Mouse (Mus musculus): Measurements from ENCODE around the gene Clk2. TPM values are rescaled to one million over a fixed set of nuclear protein-coding genes. Genes with fewer than 3 reads are reported as not detected.

The Clk2 gene
- polyA plus RNA-seq, 1 experiment from 2014 or later = 14.2 TPM

- H3K9ac ChIP-seq = no peak overlapping the region
- no peaks in the 10 kb centered on the region for H3K36me3 ChIP-seq
- H3K4me1 ChIP-seq (replicated peaks) = peaks cover 8% of the 10 kb centered on the region
- 87% methylated on average over 2 of the region's 2 CpGs for WGBS
- H3K4me3 ChIP-seq = no peak overlapping the region
- H3K4me2 ChIP-seq = no peak overlapping the region
- H3K27ac ChIP-seq = no peak overlapping the region
- no peaks in the 10 kb centered on the region for H3K27me3 ChIP-seq
- ATAC-seq (replicated peaks; ENCODE audit: insufficient number of reproducible peaks, insufficient read depth, low FRiP score, low read depth) = no peak
- H3K9me3 ChIP-seq (replicated peaks) = no peaks in the 10 kb centered on the region
These were observed 29.3 kb downstream of the Clk2 start for GRCm38 (mm10) chr3:89193853-89194252.

- H3K4me2 ChIP-seq = peak overlapping the region; percentile 67
- no peaks in the 10 kb centered on the region for H3K9me3 ChIP-seq (replicated peaks)
- ATAC-seq (replicated peaks; ENCODE audit: insufficient number of reproducible peaks, insufficient read depth, low FRiP score, low read depth) = peak; percentile 98
- peak overlapping the region; percentile 67 for H3K9ac ChIP-seq
- no peaks in the 10 kb centered on the region for H3K27me3 ChIP-seq
- H3K27ac ChIP-seq = peak overlapping the region; percentile 78
- WGBS = 8% methylated on average over 33 of the region's 33 CpGs
- peaks cover 8% of the 10 kb centered on the region for H3K4me1 ChIP-seq (replicated peaks)
- no peaks in the 10 kb centered on the region for H3K36me3 ChIP-seq
- peak overlapping the region; percentile 53 for H3K4me3 ChIP-seq
These were observed 31.6 kb downstream of the Clk2 start for GRCm38 (mm10) chr3:89195979-89196877.

- WGBS = 73% methylated on average over 3 of the region's 3 CpGs
- peaks cover 3% of the 10 kb centered on the region; the same call in 1 of the 2 replicates for H3K36me3 ChIP-seq
- peaks cover 14% of the 10 kb centered on the region for H3K4me1 ChIP-seq (replicated peaks)
- no peak overlapping the region for H3K9ac ChIP-seq
- no peak overlapping the region for H3K4me2 ChIP-seq
- no peak for ATAC-seq (replicated peaks; ENCODE audit: insufficient number of reproducible peaks, insufficient read depth, low FRiP score, low read depth)
- no peak overlapping the region for H3K27ac ChIP-seq
- H3K4me3 ChIP-seq = no peak overlapping the region
- no peaks in the 10 kb centered on the region for H3K27me3 ChIP-seq
- no peaks in the 10 kb centered on the region for H3K9me3 ChIP-seq (replicated peaks)
These were observed 35.2 kb downstream of the Clk2 start for GRCm38 (mm10) chr3:89199839-89200238.

GRCm38 (mm10) chr3:89202253-89203141 is 37.9 kb downstream of the Clk2 start, which contains the start of gene Gba:
Gba (plus strand) TSS chr3:89202928.
- H3K27me3 ChIP-seq = no peaks in the 10 kb centered on the region
- peaks cover 27% of the 10 kb centered on the region; the same call in 1 of the 2 replicates for H3K36me3 ChIP-seq
- no peaks in the 10 kb centered on the region for H3K9me3 ChIP-seq (replicated peaks)
- peak within 1 kb of the TSS; percentile 5; the same call in 1 of the 2 replicates for H3K27ac ChIP-seq
- H3K4me2 ChIP-seq = peak within 1 kb of the TSS; percentile 70
- peak; percentile 73 for ATAC-seq (replicated peaks; ENCODE audit: insufficient number of reproducible peaks, insufficient read depth, low FRiP score, low read depth)
- peak within 1 kb of the TSS; percentile 52 for H3K4me3 ChIP-seq
- WGBS = 24% methylated on average over 13 of the region's 13 CpGs
- H3K4me1 ChIP-seq (replicated peaks) = peaks cover 5% of the 10 kb centered on the region
- peak within 1 kb of the TSS; percentile 52 for H3K9ac ChIP-seq

GRCm38 (mm10) chr3:89203142-89203514 is 38.5 kb downstream of the Clk2 start:
- Histone ChIP-seq H3K27me3 (no peaks in the 10 kb centered on the region), H3K4me2 (peak overlapping the region; percentile 70), H3K9me3 (replicated peaks) (no peaks in the 10 kb centered on the region), H3K36me3 (peaks cover 33% of the 10 kb centered on the region; the same call in 1 of the 2 replicates), H3K9ac (peak overlapping the region; percentile 52), H3K27ac (0 out of 2 replicates have a peak overlapping the region, but pooled peaks have one; percentile 5), H3K4me1 (replicated peaks) (peaks cover 5% of the 10 kb centered on the region), H3K4me3 (peak overlapping the region; percentile 52)
- 32% methylated on average over 5 of the region's 5 CpGs for WGBS
- 0 out of 2 replicates have a peak, but pooled peaks have one; percentile 30 for ATAC-seq (replicated peaks; ENCODE audit: insufficient number of reproducible peaks, insufficient read depth, low FRiP score, low read depth)

- Histone ChIP-seq H3K27ac (no peak overlapping the region), H3K4me1 (replicated peaks) (peaks cover 14% of the 10 kb centered on the region), H3K4me3 (no peak overlapping the region), H3K4me2 (no peak overlapping the region), H3K9ac (no peak overlapping the region), H3K27me3 (no peaks in the 10 kb centered on the region), H3K36me3 (peaks cover 59% of the 10 kb centered on the region), H3K9me3 (replicated peaks) (no peaks in the 10 kb centered on the region)
- ATAC-seq (replicated peaks; ENCODE audit: insufficient number of reproducible peaks, insufficient read depth, low FRiP score, low read depth) = no peak
- WGBS = 89% methylated on average over 7 of the region's 7 CpGs
These were observed 41.5 kb downstream of the Clk2 start for GRCm38 (mm10) chr3:89206079-89206478.

- no peaks in the 10 kb centered on the region for H3K27me3 ChIP-seq
- H3K4me1 ChIP-seq (replicated peaks) = peaks cover 14% of the 10 kb centered on the region
- no peak overlapping the region for H3K4me2 ChIP-seq
- ATAC-seq (replicated peaks; ENCODE audit: insufficient number of reproducible peaks, insufficient read depth, low FRiP score, low read depth) = no peak
- no peaks in the 10 kb centered on the region for H3K9me3 ChIP-seq (replicated peaks)
- no peak overlapping the region for H3K27ac ChIP-seq
- no peak overlapping the region for H3K4me3 ChIP-seq
- H3K36me3 ChIP-seq = peaks cover 59% of the 10 kb centered on the region
- no peak overlapping the region for H3K9ac ChIP-seq
- WGBS = 80% methylated on average over 2 of the region's 2 CpGs
These were observed 42.1 kb downstream of the Clk2 start for GRCm38 (mm10) chr3:89206695-89207094.

GRCm38 (mm10) chr3:89208075-89208657 is 43.6 kb downstream of the Clk2 start:
- peaks cover 23% of the 10 kb centered on the region for H3K4me1 ChIP-seq (replicated peaks)
- peaks cover 59% of the 10 kb centered on the region for H3K36me3 ChIP-seq
- ATAC-seq (replicated peaks; ENCODE audit: insufficient number of reproducible peaks, insufficient read depth, low FRiP score, low read depth) = no peak
- no peaks in the 10 kb centered on the region for H3K9me3 ChIP-seq (replicated peaks)
- 87% methylated on average over 13 of the region's 13 CpGs for WGBS
- no peak overlapping the region for H3K27ac ChIP-seq
- no peaks in the 10 kb centered on the region for H3K27me3 ChIP-seq
- H3K4me3 ChIP-seq = no peak overlapping the region
- H3K4me2 ChIP-seq = no peak overlapping the region
- H3K9ac ChIP-seq = no peak overlapping the region

- no peaks in the 10 kb centered on the region for H3K9me3 ChIP-seq (replicated peaks)
- 88% methylated on average over 6 of the region's 6 CpGs for WGBS
- no peaks in the 10 kb centered on the region for H3K27me3 ChIP-seq
- no peak for ATAC-seq (replicated peaks; ENCODE audit: insufficient number of reproducible peaks, insufficient read depth, low FRiP score, low read depth)
- H3K27ac ChIP-seq = no peak overlapping the region
- no peak overlapping the region for H3K4me3 ChIP-seq
- H3K4me1 ChIP-seq (replicated peaks) = peaks cover 21% of the 10 kb centered on the region
- peaks cover 59% of the 10 kb centered on the region for H3K36me3 ChIP-seq
- no peak overlapping the region for H3K4me2 ChIP-seq
- no peak overlapping the region for H3K9ac ChIP-seq
These were observed 44.1 kb downstream of the Clk2 start for GRCm38 (mm10) chr3:89208736-89209135.

GRCm38 (mm10) chr3:89209731-89210130 is 45.1 kb downstream of the Clk2 start:
- Histone ChIP-seq H3K4me1 (replicated peaks) (peaks cover 26% of the 10 kb centered on the region), H3K9ac (no peak overlapping the region), H3K27ac (no peak overlapping the region), H3K4me3 (no peak overlapping the region), H3K36me3 (peaks cover 56% of the 10 kb centered on the region), H3K27me3 (no peaks in the 10 kb centered on the region), H3K9me3 (replicated peaks) (no peaks in the 10 kb centered on the region), H3K4me2 (no peak overlapping the region)
- ATAC-seq (replicated peaks; ENCODE audit: insufficient number of reproducible peaks, insufficient read depth, low FRiP score, low read depth) = no peak
- WGBS = 87% methylated on average over 7 of the region's 7 CpGs

GRCm38 (mm10) chr3:89210162-89210561 is 45.6 kb downstream of the Clk2 start:
- Histone ChIP-seq H3K27ac (peak overlapping the region; percentile 46; the same call in 1 of the 2 replicates), H3K36me3 (peaks cover 52% of the 10 kb centered on the region)
- 75% methylated on average over 13 of the region's 13 CpGs for WGBS

More at GRCm38 (mm10) chr3:89210162-89210561, 45.6 kb downstream of the Clk2 start:
- Histone ChIP-seq H3K4me1 (replicated peaks) (peaks cover 30% of the 10 kb centered on the region), H3K9me3 (replicated peaks) (no peaks in the 10 kb centered on the region), H3K4me2 (no peak overlapping the region), H3K4me3 (no peak overlapping the region), H3K9ac (no peak overlapping the region), H3K27me3 (no peaks in the 10 kb centered on the region)
- no peak for ATAC-seq (replicated peaks; ENCODE audit: insufficient number of reproducible peaks, insufficient read depth, low FRiP score, low read depth)
